Mouse (Mus musculus) cerebral cortex, adult 2 months (tissue): Measurements from ENCODE around the gene Serpine3.

ENCODE experiments used
- WGBS: fragments of 180-500 bp; shearing (Covaris S2); methylation state at CpG from one replicate; pipeline ENCODE4 v1.1.7; 2018; 5-methylcytosine and 5-hydroxymethylcytosine counted together

Serpine3 gene

DNA sequence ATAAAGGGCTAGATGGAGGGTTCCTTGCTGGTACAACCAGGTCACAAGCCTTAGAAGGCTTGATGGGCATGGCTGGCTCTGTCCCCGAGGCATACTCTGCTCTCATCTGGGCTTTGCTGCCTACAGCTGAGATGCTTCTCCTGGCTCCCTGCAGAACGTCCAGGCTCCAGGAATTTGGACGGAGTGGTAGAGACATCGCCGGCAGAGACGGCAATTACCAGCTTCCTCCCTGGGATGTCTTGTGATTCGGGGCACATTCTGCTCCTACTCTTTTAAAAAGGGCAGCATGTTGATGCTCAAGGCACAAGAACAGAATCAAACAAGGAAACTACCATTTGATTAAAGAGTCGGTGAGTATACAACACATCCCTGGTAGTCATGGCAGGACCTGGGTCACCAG is at the start of gene Serpine3:
Serpine3 (plus strand) TSS at position 301 of the 400 bp plus-strand sequence.
- WGBS, result 87% methylated on average over 8 of the region's 8 CpGs

DNA sequence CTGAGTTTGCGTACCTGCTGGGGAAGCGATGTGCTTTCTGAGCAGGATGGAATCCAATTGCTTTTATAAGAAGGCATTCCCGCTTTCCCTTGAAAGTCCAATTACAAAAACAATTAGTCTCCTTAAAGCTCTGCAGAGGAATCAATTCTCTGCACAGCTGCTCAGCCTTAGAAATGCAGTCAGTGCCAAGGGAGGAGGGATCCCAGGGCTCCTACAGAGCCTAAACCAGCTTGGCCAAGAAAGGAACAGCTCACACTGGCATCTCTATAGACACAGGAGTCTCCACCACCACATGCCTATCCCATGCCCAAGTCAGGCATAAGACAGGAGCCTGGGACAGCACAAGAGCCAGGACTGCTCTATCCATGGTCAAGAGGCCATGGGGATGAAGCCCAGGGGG is 41.1 kb upstream of the Serpine3 start:
- 36% methylated on average over 3 of the region's 3 CpGs for WGBS

DNA sequence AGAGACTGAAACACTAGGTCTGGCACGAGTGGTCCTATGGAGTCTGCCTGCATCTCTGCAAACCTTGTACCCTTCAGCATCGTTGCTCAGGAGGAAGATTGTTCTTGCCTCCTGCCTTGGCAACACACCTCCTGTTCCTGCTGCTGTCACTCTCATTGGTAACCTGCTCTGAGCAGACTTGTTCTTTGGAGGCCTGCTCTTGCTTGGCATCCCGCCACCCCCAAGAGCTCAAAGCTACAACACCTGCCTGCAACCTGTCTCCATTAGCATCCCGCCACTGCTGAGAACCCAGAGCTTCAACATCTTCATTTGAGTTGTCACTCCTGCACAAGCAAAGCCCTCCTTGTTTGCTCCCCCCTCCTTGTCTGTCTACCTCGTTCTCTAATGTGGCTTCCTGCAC is 35.5 kb upstream of the Serpine3 start:
- WGBS, result 77% methylated on average over 5 of the region's 5 CpGs

DNA sequence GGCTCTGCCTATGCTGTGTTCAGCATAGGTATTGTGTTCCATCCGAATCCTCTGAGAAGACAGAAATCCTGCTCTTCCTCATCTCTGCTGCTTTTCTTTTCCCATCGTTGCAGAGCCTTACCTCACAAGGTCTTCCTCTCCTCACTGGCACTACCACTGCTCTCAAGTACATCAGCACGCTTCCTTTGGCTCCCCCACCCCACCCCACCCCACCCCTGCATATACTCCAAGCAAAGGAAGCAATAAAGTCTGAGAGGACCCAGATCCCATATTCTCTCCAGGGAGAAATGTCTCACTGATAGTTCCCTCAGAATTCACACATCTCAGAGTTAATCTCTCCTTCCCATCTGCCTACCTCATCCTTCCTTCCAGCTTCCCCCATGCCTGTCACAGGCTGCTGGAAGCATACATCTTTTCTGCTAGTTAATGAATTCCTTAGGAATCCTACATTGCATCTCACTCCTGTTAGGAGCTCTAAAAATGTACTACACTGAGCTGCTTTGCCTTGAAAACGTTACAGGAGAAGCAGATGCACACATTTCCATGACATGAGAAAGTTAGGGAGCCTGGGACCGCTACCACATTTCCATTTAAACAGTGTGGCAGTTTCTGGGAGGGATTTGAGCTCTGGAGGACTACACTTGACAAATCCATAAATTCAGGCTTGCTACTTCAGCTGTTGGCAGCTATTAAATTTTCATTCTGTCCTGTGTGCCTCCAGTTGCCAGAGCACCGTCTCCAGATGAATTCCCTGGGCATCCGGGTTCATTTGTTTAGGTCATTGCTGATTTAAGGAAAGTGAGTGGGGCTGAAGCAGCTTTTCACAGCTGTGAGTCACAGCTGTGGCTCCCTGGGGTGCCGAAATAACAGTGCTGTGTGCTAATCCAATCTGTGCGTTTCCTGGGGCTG is 25.8 kb upstream of the Serpine3 start:
- WGBS, result 16% methylated on average over 9 of the region's 9 CpGs

DNA sequence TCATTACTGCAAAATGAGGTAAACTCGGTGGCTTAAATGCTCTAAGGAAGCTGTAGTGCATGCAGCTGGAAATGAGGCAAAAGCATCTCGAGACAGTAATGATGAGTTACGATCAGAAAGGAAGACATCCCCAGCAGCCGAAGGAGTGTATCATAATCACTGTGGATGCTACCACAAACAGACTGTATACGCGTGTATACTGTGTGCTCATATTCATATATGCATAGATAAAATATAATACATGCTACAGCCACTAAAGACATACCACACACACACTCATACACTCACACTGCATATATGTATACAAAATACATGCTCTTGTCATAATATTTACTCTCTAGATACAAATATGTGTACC is 25.1 kb upstream of the Serpine3 start:
- 20% methylated on average over 6 of the region's 6 CpGs for WGBS

DNA sequence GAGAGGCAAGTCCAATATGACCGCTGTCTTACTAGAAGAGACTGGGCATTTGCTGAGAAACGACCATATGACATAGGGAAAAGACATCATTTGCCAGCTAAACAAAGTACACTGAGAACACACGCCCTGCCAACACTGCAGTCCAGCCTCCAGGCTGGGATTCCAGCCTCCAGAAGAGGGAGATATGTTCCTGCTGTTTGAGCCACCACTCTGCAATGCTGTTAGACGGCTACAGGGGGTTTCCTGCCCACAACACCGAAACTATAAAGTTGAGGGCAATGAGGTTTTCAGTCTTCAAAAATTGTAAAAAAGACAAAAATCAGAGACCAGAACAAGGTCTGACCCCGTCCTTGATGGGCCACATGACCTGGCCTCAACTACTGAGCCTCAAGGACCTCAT is 24.4 kb upstream of the Serpine3 start:
- 49% methylated on average over 6 of the region's 6 CpGs for WGBS

DNA sequence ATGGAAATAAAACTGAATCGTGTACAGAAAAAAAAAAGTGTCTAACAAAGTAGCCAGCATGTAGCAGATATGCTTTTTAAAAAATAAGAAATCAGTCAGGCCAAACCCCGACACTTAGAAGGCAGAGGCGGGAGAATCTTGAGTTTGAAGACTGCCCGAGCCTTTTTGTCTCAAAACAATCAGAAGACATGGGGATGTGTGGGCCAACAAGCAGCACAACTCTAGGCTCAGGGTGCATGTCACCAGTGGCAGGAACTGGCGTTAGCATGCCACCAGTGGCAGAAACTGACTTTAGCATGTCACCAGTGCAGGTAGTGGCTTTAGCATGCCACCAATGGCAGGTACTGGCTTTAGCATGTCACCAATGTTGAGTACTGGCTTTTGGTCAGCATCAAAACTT is 23.9 kb upstream of the Serpine3 start:
- WGBS, result 64% methylated on average over 5 of the region's 5 CpGs

DNA sequence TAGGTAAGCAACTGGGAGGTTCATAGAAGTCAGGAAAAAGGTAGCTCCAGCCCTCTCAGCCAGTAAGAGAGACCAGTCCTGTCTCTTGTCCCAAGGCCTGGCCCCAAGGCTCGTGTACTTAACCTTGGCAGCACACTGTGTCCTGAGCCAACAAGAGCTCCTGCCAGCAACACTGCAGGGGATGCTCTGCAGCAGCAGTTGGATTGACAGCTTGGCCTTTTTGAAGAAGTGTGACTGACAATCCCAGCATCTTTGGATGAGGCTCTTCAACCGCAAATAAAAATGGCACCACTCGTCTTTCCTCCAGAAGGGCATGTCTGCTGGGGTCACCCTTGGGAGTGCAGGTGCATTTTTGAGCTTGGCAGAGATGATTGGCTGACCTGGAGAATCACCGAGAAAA is 23.1 kb upstream of the Serpine3 start:
- 62% methylated on average over 4 of the region's 4 CpGs for WGBS

DNA sequence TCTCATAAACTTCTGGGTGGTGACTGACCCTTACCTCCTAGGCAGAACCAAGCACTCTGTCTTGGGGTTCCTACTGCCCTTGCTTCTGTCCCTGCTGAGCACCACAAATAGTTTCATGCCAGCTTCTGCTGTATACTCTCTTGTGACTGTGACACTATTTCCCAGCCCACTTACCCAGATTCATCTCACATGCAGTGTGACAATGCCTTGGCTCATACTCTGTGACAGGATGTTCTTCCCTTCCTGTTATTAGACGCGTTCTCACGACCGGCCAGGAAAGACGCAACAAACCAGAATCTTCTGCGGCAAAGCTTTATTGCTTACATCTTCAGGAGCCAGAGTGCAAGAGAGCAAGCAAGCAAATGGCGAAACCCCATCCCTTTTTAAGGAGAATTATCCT is 21.1 kb upstream of the Serpine3 start:
- 47% methylated on average over 6 of the region's 7 CpGs for WGBS

DNA sequence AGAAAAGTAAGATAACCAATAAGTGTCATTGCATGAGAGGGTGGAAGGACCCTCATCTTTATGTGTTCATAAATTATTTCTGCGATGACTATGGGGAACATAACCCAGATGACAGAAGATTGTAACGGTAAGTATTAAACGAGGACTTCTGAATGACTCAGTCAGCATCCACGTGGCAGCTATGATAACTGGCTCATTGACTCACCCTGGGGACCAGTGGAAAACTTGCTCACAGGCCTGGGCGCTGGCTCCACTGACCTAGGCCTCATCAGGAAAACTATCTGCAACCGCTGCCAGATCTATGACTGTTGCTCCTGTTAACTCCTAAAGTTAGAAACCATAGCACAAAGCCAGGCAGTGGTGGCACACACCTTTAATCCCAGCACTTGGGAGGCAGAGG is 15.1 kb upstream of the Serpine3 start:
- 91% methylated on average over 6 of the region's 6 CpGs for WGBS

DNA sequence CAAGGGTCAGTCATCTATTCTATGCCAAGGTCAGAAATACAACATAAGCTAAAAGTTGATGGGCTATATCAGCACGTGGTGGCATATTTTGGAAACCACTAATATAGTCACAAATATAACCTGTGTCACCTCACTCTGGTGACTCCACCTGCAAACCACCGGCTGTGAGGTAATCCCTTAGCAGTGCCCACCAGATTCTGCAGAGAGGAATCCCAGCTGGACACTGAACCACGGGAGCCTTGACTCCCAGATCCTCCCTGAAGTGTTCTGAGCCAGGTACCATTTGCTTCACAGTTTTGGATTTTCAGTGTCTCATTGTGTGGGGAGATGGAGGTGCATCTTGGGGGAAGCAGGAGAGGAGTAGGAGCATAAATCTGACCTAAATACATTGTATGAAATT is 13.1 kb upstream of the Serpine3 start:
- 71% methylated on average over 3 of the region's 3 CpGs for WGBS

DNA sequence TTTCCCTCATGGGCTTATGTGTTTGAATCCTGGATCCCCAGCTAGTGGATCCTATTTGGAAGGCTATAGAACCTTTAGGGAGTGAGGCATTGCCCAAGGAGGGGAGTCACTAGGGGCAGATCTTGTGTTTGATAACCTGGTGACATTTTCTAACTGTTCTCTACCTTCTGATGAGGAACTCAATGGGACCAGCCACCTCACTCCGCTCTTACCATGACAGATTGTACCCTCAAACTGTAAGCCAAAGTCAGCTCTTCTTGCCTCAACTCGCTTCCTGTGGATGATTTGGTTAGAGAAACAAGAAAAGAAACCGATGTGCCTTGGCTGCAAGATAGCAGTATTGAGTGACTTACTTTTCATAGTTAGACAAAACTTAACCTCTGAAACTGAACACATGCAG is 11.7 kb upstream of the Serpine3 start:
- WGBS, result 95% methylated on average over 3 of the region's 3 CpGs

DNA sequence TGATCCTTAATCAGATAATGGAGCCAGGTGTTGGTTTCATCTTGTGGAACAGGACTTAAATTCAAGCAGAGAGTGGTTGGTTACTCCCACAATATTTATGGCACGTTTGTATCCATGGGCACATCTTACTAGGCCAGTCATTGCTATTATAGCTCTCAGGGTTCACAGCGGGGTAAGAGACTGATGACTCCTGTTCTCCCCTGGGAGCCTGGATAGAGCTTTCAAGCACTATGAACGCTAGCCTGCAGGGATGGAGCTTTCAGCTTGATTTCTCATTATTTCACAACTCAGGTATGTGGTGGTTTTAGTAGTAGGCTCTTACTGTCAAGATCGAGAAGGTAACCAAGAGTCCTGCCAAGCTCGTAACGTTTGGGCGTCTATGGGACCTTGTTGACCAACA is 7.5 kb upstream of the Serpine3 start:
- 89% methylated on average over 7 of the region's 7 CpGs for WGBS

DNA sequence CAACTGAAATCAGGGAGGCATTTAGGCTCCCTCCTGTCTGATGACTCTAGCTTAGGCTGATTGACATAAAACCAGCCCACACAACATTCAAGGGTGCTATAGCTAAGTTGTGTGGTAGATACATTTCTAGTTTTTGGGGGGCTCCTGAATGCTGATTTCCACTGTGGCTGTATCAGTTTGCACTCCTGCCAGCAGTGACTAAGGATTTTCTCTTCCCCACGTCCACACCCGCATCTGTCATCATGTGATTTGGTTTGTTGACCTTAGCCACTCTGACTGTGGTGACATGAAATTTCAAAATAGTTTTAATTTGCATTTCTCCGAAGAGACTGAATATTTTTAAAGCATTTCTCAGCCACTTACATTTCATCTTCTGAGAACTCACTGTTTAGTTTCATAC is 6.0 kb upstream of the Serpine3 start:
- 54% methylated on average over 3 of the region's 3 CpGs for whole genome bisulfite sequencing

DNA sequence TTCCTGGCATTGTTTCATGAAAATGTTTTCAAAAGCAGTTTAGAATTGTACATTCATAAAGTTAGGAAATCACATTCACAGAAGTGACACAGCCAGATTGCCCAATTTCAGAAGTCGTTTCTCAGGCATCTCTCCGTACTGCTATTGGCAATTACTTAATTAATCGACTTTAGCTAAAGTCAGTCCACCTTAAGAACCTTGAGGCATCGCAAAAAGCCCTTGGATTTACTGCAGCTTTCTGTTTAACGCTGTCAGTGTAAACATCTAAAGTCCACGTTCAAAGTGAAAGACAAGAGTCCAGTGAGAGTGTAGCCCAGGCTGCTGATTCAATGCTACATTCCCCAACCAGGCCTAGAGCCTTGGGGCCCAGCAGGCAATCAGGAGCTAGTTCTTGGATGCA is 1.1 kb upstream of the Serpine3 start:
- 74% methylated on average over 6 of the region's 6 CpGs for WGBS

DNA sequence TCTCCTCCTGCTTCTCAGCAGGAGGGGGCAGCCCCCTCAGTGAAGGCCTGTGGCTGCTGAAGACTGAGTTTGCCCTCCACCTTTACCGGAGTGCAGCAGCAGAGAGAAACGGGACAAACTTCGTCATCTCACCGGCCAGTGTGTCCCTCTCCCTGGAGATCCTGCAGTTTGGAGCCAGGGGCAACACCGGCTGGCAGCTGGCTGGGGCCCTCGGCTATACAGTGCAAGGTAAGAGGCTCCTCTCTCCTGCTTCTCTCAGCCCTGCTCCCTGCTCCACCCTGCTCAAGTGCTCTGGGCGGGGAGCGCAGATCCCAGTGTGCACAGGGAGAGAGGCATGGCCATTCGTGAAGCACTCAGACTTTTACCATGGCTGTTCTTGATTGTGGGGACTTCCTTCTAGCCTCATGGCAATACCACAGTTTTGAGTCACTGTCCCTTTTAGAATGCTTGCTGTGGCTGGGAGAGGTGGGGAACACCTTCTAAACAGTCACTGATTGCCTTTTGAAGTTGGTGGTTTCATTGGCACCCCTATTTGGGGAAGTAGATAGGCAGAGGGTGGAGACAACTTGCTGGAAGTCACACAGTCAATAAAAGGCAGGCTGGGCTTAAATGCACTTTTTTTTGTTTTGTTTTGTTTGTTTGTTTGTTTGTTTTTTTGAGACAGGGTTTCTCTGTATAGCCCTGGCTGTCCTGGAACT is 1.7 kb downstream of the Serpine3 start:
- WGBS, result 70% methylated on average over 9 of the region's 9 CpGs

DNA sequence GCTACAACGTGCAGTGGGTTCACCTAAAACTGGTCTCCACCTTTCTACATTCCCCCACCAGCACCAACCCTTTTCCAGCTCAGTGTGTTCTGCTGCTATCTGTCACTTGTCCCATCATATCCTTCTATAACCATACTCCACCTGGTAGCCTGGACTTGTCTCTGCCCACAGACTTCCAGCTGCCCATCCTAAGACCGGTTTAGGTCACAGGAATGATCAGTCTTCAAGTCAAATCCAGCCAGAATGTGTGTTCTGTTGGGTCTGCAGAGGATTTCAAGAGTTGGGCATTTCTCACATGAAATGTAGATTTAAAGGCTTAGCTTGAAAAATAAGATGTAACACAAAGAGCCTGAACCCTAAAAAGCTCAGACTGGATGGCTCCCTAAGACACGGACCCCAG is 10.2 kb downstream of the Serpine3 start:
- WGBS, result 97% methylated on average over 3 of the region's 3 CpGs

DNA sequence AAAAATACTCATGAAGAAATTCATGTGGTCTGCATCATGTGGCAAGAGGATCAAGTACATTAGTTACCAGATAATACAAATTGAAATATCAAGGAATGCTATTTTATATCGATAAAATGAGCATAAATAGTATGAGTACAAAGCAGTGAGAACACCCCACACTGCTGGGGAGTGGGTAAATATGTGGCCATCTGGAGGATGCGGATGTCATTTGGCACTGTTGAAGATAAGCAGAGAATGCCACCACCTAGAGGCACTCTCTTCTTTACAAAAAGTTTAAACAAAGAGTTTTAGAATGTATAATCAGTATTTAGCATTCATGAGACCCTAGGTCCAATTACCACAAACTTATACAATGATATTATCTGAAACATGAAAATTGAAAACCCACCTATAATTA is 54.7 kb downstream of the Serpine3 start:
- WGBS, result 60% methylated on average over 2 of the region's 2 CpGs

DNA sequence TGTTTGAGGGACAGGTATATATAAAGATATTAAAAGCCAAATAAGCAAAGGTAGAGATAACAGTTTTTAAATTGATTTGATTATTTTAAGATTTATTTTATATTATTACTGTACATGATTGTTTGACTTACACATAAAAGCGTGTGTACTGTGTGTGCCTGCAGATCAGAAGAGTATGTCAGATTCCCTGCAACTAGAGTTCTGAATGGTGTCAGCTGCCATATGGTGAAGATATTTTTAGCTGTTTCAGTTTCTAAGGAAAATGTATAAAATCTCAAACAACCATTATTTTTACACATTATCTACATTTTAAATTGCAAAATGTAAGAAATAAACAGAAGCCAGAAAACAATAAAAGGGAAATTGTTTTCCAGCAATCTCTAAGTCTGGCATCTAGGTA is 58.2 kb downstream of the Serpine3 start:
- WGBS, result 45% methylated on average over 1 of the region's 1 CpGs

DNA sequence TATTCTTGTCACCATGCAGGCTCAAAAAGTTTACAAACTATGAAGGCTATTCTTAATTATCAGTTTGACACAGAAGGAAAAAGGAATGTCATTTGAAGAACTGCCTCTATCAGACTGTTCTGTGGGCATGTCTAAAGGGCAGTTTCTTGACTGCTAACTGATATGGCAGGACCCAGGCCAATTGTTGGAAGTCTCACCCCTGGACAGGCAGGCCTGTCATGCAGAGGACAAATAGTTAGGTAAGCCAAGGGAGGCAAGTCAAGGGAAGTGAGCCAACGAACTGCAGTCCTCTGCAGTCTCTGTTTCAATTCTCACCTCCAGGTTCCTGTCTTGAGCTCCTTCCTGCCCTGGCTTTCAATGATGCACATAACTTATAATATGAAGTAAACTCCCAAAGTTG is 68.4 kb downstream of the Serpine3 start:
- 70% methylated on average over 1 of the region's 1 CpGs for WGBS

DNA sequence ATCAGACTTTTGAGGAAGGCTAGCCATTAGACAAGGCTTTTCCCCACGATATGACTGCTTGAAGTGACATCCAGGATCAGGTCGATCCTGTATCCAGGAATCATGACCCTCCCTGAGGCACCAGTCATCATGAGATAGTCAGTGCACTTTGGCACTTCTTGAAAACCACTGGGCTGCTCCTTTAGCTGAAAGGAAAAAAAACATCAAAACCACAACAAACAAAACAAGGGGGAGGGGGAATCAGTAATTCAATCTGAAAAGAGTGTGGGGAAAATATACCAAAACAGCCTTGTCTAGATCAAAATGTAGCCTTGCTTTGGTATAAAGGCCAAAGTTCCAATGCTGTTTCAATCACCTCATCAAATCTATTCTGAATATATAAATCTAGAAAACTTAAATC is 70.2 kb downstream of the Serpine3 start:
- 86% methylated on average over 2 of the region's 2 CpGs for WGBS

DNA sequence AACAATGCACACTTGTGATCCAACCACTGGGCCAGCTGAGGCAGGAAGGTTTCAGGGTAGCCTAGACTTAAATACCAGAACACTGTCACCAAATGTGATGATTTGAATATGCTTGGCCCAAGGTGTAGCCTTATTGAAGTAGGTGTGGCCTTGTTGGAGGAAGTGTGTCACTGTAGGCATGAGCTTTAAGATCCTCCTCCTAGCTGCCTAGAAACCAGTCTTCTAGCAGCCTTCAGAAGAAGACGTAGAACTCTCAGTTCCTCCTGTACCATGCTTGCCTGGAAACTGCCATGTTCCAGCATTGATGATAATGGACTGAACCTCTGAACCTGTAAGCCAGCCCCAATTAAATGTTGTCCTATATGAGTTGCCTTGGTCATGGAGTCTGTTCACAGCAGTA is 72.2 kb downstream of the Serpine3 start:
- 71% methylated on average over 1 of the region's 1 CpGs for WGBS
